Mouse (Mus musculus) myocyte (in vitro differentiated cells): ENCODE data around the gene Uxs1. TPM values are rescaled to one million over a fixed set of nuclear protein-coding genes. Genes with fewer than 3 reads are reported as not detected.

Experiments
- H3K27me3 ChIP-seq: one replicate; pipeline ENCODE4 v1.6.1; 2011; ENCODE audit not compliant: control insufficient read depth, insufficient read depth, insufficient read length
- H3K36me3 ChIP-seq: one replicate; pipeline ENCODE4 v1.6.1; 2011; ENCODE audit not compliant: control insufficient read depth, insufficient read depth
- H3K4me2 ChIP-seq: one replicate; pipeline ENCODE4 v1.6.1; 2011; ENCODE audit warnings: low read depth, control low read depth
- H3K4me3 ChIP-seq: one replicate; pipeline ENCODE4 v1.5.1; 2011; ENCODE audit warnings: mild to moderate bottlenecking, control low read depth, moderate library complexity
- H3K79me2 ChIP-seq: one replicate; pipeline ENCODE4 v1.6.1; 2011; ENCODE audit not compliant: control insufficient read depth, insufficient read depth
- H3ac ChIP-seq: one replicate; pipeline ENCODE4 v1.6.1; 2011; ENCODE audit not compliant: control insufficient read depth, insufficient read length
- CEBPB ChIP-seq: IDR thresholded peaks from 2 replicates; pipeline ENCODE4 v1.6.1; 2011; ENCODE audit warnings: mild to moderate bottlenecking, moderate library complexity; ENCODE audit not compliant: poor library complexity, insufficient read depth, severe bottlenecking
- E2F4 ChIP-seq: IDR thresholded peaks from one replicate; pipeline ENCODE4 v1.6.1; 2011; ENCODE audit warnings: mild to moderate bottlenecking, control low read depth, moderate library complexity; ENCODE audit not compliant: insufficient read depth
- MAX ChIP-seq: IDR thresholded peaks from one replicate; pipeline ENCODE4 v1.6.1; 2011; ENCODE audit warnings: low read depth, mild to moderate bottlenecking, control low read depth
- MYOD1 ChIP-seq, 3 experiments: IDR thresholded peaks; one replicate each; pipeline ENCODE4 v1.6.1; 2011; ENCODE audit warnings: control low read depth in 2 of 3, low read depth in 2 of 3, mild to moderate bottlenecking in 2 of 3, moderate library complexity in 1 of 3; ENCODE audit not compliant: insufficient read length in 2 of 3, control insufficient read depth in 1 of 3
- MYOG ChIP-seq, 3 experiments: IDR thresholded peaks; one replicate each; pipeline ENCODE4 v1.6.1; 2011; ENCODE audit warnings: control low read depth in 2 of 3, low read depth in 2 of 3, mild to moderate bottlenecking in 2 of 3; ENCODE audit not compliant: insufficient read length in 2 of 3, control insufficient read depth in 1 of 3, insufficient read depth in 1 of 3
- POLR2A ChIP-seq: IDR thresholded peaks from one replicate; pipeline ENCODE4 v1.6.1; 2011; ENCODE audit warnings: low read depth, mild to moderate bottlenecking, control low read depth, moderate library complexity; ENCODE audit not compliant: insufficient read length
- POLR2AphosphoS2 ChIP-seq: IDR thresholded peaks from one replicate; pipeline ENCODE4 v1.6.1; 2011; ENCODE audit warnings: low read depth, control low read depth; ENCODE audit not compliant: insufficient read length
- REST ChIP-seq: IDR thresholded peaks from one replicate; pipeline ENCODE4 v1.6.1; 2011; ENCODE audit warnings: mild to moderate bottlenecking, control low read depth, moderate library complexity; ENCODE audit not compliant: insufficient read depth, insufficient read length
- SRF ChIP-seq: IDR thresholded peaks from one replicate; pipeline ENCODE4 v1.6.1; 2011; ENCODE audit warnings: low read depth; ENCODE audit not compliant: control insufficient read depth, insufficient read length
- TCF12 ChIP-seq: IDR thresholded peaks from one replicate; pipeline ENCODE4 v1.6.1; 2011; ENCODE audit warnings: mild to moderate bottlenecking, control low read depth; ENCODE audit not compliant: poor library complexity, insufficient read depth, severe bottlenecking
- TCF3 ChIP-seq: IDR thresholded peaks from one replicate; pipeline ENCODE4 v1.6.1; 2011; ENCODE audit warnings: low read depth, control low read depth; ENCODE audit not compliant: insufficient read length
- USF1 ChIP-seq: IDR thresholded peaks from one replicate; pipeline ENCODE4 v1.6.1; 2011; ENCODE audit warnings: low read depth, mild to moderate bottlenecking, control low read depth, moderate library complexity
- polyA plus RNA-seq: library from polyadenylated mRNA; unstranded; fragments of >200 nt; fragmentation: generic; extraction: Trizol; gene quantifications from one replicate; pipeline ENCODE4 v1.2.1, GENCODE M21; 2012; ENCODE audit warnings: missing spikeins

Gene Uxs1
- polyA plus RNA-seq, 1 experiment, result 27.4 TPM

DNA sequence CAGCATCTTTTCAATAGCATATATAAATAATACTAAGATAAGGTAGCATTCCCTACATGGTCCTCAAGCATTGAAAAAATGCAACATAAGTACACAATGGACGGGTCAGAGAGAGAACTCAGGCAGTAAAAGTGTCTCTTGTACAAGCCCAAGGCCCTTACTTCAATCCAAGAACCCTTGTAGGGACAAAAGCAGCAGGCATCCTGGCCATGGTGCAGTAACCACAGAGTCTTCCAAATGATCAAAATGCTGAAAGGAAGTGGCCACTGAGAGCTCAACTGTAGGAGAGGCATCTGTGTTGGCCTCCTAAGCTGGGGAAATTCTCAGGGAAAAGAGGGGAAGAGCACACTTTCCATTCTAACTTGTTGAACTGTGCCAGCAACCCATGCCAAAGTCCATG, 2.5 kb upstream of the Uxs1 start:
- peaks cover 11% of the 10 kb centered on the region for H3K79me2 ChIP-seq
- TF ChIP-seq CEBPB (no peak), SRF (no peak), TCF12 (no peak), POLR2AphosphoS2 (no peak)
- no peak overlapping the region for H3K4me2 ChIP-seq
- no peaks in the 10 kb centered on the region for H3K36me3 ChIP-seq
- no peaks in the 10 kb centered on the region for H3K27me3 ChIP-seq
- no peak overlapping the region for H3K4me3 ChIP-seq
- H3ac ChIP-seq, result no peak overlapping the region

DNA sequence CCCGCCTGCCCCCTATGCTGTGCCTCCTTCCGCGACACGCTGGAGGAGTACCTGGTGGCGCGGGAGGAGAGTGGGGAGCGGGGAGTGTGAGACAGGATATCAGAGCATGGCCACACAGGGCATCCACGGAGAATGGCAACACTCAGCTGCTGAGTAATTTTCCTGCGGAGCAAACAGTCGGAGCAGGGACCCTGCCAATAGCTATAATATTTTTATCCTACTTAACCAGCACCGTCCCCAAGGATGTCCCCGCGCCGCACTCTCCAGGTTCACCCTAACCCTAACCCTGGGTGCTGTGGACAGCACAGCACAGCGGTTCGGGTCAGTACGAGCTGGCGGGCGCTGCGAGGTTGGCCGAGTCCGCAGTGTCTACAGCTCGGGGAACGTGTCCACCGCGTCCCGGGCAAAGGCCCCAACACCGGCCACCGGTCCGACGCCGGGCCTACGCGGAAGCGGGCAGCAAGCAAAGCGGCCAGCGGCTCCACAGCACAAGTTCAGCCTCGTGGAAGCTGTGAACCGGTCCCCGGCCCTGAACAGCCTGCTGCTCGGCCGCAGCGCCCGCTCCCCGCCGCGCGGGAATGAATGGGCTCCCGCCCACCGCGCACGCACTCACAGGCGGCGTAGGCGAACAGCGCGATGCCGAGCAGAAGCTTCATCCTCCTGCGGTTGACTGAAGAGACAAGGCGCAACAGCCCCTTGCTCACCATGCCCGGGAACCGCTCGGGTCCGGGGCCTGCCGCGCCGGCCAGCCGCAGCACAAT, 418 bp downstream of the Uxs1 start:
- peak overlapping the region; percentile 53 for H3ac ChIP-seq
- H3K79me2 ChIP-seq, result peaks cover 27% of the 10 kb centered on the region
- H3K4me2 ChIP-seq, result peak overlapping the region; percentile 72
- H3K4me3 ChIP-seq, result peak overlapping the region; percentile 62
- no peaks in the 10 kb centered on the region for H3K36me3 ChIP-seq
- no peak for TF ChIP-seq USF1
- TF ChIP-seq TCF3, result no peak
- peak; percentile 78 for TF ChIP-seq POLR2A
- no peak for TF ChIP-seq MYOD1 (IDR thresholded peaks at IDR 0.05; ENCODE audit: control insufficient read depth in 1 of 3, insufficient read length in 2 of 3, low read depth in 2 of 3)
- peak; percentile 41 for TF ChIP-seq POLR2AphosphoS2
- H3K27me3 ChIP-seq, result no peaks in the 10 kb centered on the region

DNA sequence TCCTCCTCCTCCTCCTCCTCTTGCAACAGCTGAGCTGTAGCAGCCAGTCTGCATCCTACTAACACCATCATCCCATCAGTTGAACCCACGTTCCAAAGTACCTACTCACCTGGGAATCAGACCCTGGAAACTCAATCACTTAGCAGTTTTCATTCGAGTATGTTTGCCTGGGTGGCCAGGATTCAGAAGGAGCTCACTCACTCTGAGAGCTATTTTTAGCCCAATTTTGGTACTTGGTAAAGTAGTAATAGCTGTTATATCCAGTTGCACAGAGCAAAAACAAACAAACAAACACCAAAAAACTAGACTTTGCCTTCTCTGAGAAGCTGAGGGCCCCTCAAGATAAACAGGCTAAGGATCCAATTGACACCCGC, 985 bp downstream of the Uxs1 start:
- Histone ChIP-seq H3K36me3 (no peaks in the 10 kb centered on the region), H3K27me3 (no peaks in the 10 kb centered on the region), H3K4me2 (peak overlapping the region; percentile 72), H3K79me2 (peaks cover 32% of the 10 kb centered on the region), H3ac (peak overlapping the region; percentile 53), H3K4me3 (peak overlapping the region; percentile 62)
- no peak for TF ChIP-seq CEBPB
- TF ChIP-seq USF1, result no peak
- TF ChIP-seq MYOD1 (IDR thresholded peaks at IDR 0.05; ENCODE audit: control insufficient read depth in 1 of 3, insufficient read length in 2 of 3, low read depth in 2 of 3), result no peak
- TF ChIP-seq POLR2AphosphoS2, result no peak
- TF ChIP-seq MYOG (IDR thresholded peaks at IDR 0.05; ENCODE audit: control insufficient read depth in 1 of 3, insufficient read depth in 1 of 3, insufficient read length in 2 of 3, low read depth in 2 of 3), result no peak

DNA sequence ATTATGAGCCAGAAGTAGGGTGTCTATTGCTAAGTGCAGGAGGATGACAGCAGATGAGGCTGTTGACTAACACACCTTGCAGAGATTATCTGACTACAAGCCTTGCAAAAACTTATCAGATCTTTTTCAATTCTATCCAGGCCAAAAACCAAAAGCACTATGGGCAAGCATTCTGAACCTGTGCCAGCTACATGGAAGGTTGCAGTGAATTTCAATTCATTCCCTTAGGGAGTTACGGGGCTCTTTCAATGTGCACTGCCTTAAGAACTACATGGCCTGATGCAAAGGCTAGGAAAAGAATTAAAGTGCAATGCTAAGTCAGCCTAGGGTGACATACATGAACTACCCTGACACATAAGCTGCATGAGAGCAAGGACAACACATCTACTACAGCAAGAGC, 4.2 kb downstream of the Uxs1 start:
- Histone ChIP-seq H3K4me2 (peak overlapping the region; percentile 13), H3K79me2 (peaks cover 53% of the 10 kb centered on the region), H3K27me3 (no peaks in the 10 kb centered on the region), H3ac (no peak overlapping the region), H3K4me3 (no peak overlapping the region), H3K36me3 (no peaks in the 10 kb centered on the region)
- no peak for TF ChIP-seq SRF
- no peak for TF ChIP-seq CEBPB
- TF ChIP-seq TCF12, result no peak

DNA sequence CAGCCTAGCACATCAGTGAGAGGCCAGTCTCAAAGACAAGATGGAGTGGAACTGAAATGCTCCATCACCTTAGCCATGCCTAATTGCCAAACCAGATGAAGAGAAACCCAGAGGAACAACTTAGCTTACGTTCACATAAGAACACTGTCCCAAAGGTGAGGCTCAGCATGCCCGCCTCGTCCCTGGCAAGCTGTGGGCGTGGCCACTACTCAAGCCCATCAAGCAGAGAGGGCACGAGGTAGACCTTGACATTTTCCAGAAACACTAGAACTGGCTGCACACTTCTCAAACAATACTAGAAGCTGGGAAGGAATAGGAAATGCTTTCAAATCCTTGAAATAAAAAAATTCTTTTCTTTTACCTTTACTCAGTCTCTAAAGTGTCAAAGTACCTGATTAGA, 5.0 kb downstream of the Uxs1 start:
- TF ChIP-seq E2F4 (no peak), POLR2A (no peak), USF1 (no peak), MYOD1 (IDR thresholded peaks at IDR 0.05; ENCODE audit: control insufficient read depth in 1 of 3, insufficient read length in 2 of 3, low read depth in 2 of 3) (no peak), CEBPB (no peak), SRF (no peak), TCF3 (no peak), TCF12 (no peak), POLR2AphosphoS2 (no peak), MYOG (IDR thresholded peaks at IDR 0.05; ENCODE audit: control insufficient read depth in 1 of 3, insufficient read depth in 1 of 3, insufficient read length in 2 of 3, low read depth in 2 of 3) (no peak), MAX (no peak), REST (no peak)
- Histone ChIP-seq H3K4me2 (no peak overlapping the region), H3K4me3 (no peak overlapping the region), H3ac (no peak overlapping the region), H3K79me2 (peaks cover 60% of the 10 kb centered on the region), H3K36me3 (no peaks in the 10 kb centered on the region), H3K27me3 (no peaks in the 10 kb centered on the region)

DNA sequence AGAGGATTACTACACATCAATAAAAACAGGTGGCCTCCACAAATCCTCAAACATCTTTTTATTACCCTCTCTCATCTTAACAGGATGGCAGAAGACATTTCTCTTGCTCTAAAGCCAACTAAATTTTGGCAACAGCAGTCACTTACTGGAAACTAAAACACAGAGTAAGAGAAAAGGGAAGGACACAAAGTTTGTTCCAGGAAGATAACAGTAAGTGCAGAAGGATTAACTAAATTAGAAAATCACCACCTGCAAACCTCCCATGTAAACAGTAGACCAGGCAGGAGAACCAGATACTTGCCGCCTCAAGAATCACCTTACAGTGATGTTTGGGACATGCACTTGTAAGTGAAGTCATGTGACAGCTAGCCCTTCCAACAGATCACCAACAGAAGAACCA, 5.8 kb downstream of the Uxs1 start:
- TF ChIP-seq USF1 (peak; percentile 18), E2F4 (no peak), REST (no peak), TCF3 (no peak), SRF (no peak), MYOD1 (IDR thresholded peaks at IDR 0.05; ENCODE audit: control insufficient read depth in 1 of 3, insufficient read length in 2 of 3, low read depth in 2 of 3) (no peak)
- Histone ChIP-seq H3K36me3 (no peaks in the 10 kb centered on the region), H3K79me2 (peaks cover 67% of the 10 kb centered on the region), H3K4me2 (no peak overlapping the region), H3K27me3 (no peaks in the 10 kb centered on the region), H3K4me3 (no peak overlapping the region), H3ac (no peak overlapping the region)
